Mouse (Mus musculus): Measurements from ENCODE around the gene Snrnp70. TPM values are rescaled to one million over a fixed set of nuclear protein-coding genes. Genes with fewer than 3 reads are reported as not detected.
A peak's percentile ranks its signal among the peaks of the same experiment; 100 is the strongest.

Gene Snrnp70
- polyA plus RNA-seq, 1 experiment: 515 TPM

GRCm38 (mm10) chr7:45412421-45412820 lies 16.9 kb upstream of the Snrnp70 start:
- Histone ChIP-seq H3K9me3 (no peaks in the 10 kb centered on the region; the same call in 1 of the 2 replicates), H3K4me3 (replicated peaks) (no peak overlapping the region), H3K4me1 (peaks cover 44% of the 10 kb centered on the region), H3K36me3 (replicated peaks; ENCODE audit: low read length) (no peaks in the 10 kb centered on the region), H3K27me3 (replicated peaks) (peaks cover 95% of the 10 kb centered on the region)
- TF ChIP-seq GATA1 (IDR thresholded peaks at IDR 0.05; ENCODE audit: borderline replicate concordance, low read length) (no peak), FLI1 (IDR thresholded peaks at IDR 0.05; ENCODE audit: low read length) (no peak)

DNA sequence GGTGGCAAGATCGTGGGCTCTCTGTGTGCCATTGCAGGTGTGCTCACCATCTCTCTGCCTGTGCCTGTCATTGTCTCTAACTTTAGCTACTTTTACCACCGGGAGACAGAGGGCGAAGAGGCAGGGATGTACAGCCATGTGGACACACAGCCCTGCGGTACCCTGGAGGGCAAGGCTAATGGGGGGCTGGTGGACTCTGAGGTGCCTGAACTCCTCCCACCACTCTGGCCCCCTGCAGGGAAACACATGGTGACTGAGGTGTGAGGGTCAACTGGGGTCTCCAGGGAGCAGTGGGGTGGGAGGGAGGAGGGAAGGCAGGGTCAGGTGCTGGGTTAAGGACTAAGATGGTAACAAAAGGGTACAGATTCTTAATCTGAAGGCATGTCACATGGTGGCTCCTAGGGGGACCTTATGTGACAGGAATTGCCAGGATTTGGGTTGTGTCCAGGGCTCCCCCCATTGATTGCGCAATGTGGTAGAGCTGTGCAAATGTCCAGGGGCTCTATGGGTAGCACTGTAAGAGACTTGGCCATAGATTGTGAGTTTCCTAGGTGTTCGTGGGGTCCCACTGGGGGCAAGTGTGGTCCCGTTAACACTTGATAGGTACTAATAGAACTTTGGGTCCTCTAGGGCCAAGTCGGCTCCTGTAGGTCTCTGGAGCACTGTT lies 14.1 kb upstream of the Snrnp70 start:
- H3K4me3 ChIP-seq (replicated peaks): no peak overlapping the region
- peaks cover 56% of the 10 kb centered on the region for H3K4me1 ChIP-seq
- peaks cover 92% of the 10 kb centered on the region for H3K27me3 ChIP-seq (replicated peaks)
- no peaks in the 10 kb centered on the region for H3K36me3 ChIP-seq (replicated peaks; ENCODE audit: low read length)
- no peaks in the 10 kb centered on the region; the same call in 1 of the 2 replicates for H3K9me3 ChIP-seq
- TF ChIP-seq GATA1 (IDR thresholded peaks at IDR 0.05; ENCODE audit: borderline replicate concordance, low read length) (no peak), FLI1 (IDR thresholded peaks at IDR 0.05; ENCODE audit: low read length) (no peak)

DNA sequence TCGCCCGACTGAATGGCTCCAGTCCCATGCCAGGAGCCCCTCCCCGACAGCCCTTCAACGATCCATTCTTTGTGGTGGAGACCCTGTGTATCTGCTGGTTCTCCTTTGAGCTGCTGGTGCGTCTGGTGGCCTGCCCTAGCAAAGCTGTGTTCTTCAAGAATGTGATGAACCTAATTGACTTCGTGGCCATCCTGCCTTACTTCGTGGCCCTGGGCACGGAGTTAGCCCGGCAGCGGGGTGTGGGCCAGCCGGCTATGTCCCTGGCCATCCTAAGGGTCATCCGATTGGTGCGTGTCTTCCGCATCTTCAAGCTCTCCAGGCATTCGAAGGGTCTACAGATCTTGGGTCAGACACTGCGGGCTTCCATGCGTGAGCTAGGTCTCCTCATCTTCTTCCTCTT lies 13.4 kb upstream of the Snrnp70 start:
- no peaks in the 10 kb centered on the region; the same call in 1 of the 2 replicates for H3K9me3 ChIP-seq
- peaks cover 85% of the 10 kb centered on the region for H3K27me3 ChIP-seq (replicated peaks)
- no peaks in the 10 kb centered on the region for H3K36me3 ChIP-seq (replicated peaks; ENCODE audit: low read length)
- TF ChIP-seq FLI1 (IDR thresholded peaks at IDR 0.05; ENCODE audit: low read length) (no peak), GATA1 (IDR thresholded peaks at IDR 0.05; ENCODE audit: borderline replicate concordance, low read length) (no peak)
- no peak overlapping the region for H3K4me3 ChIP-seq (replicated peaks)
- H3K4me1 ChIP-seq: peaks cover 49% of the 10 kb centered on the region

DNA sequence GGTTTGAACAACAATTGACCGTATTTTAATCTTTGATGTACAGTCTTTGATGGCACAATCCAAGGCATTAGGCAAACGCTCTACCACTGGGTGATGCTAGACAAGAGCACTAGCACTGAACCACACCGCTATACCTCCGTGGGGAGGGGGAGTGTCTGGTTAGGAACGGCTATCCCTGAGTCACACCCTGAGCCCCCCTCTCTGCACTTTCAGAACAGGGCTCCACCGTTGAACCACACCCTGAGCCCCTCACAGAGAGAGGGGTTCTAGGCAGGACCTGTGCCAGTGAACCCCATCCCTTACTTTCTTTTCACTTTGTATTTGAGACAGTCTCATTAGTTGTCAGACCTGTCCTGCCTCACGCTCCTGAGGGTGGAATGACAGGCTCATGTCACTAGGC lies 12.8 kb upstream of the Snrnp70 start:
- Histone ChIP-seq H3K36me3 (replicated peaks; ENCODE audit: low read length) (no peaks in the 10 kb centered on the region), H3K9me3 (no peaks in the 10 kb centered on the region; the same call in 1 of the 2 replicates), H3K27me3 (replicated peaks) (peaks cover 79% of the 10 kb centered on the region), H3K4me3 (replicated peaks) (no peak overlapping the region), H3K4me1 (peaks cover 43% of the 10 kb centered on the region)
- TF ChIP-seq GATA1 (IDR thresholded peaks at IDR 0.05; ENCODE audit: borderline replicate concordance, low read length) (no peak), FLI1 (IDR thresholded peaks at IDR 0.05; ENCODE audit: low read length) (no peak)

DNA sequence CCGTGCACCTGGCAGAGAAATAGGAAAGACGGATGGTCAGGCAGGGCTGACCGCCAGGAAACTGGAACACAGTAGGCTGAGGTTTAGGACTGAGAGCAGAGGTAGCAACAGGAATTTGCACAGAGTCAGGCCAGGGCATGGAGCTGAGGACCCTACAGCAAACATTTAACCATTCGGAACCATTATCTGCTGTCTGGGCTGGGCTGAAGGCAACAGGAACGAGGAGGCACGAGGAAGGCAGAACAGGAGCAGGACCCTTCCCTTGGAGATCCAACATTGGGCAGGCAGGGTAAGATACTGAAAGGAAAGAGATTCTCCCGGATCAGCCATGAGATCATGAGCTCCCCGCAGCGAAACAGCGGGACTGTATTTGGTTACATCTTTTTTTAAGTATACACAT lies 12.3 kb upstream of the Snrnp70 start:
- no peak for TF ChIP-seq FLI1 (IDR thresholded peaks at IDR 0.05; ENCODE audit: low read length)
- no peak overlapping the region for H3K4me3 ChIP-seq (replicated peaks)
- peaks cover 78% of the 10 kb centered on the region for H3K27me3 ChIP-seq (replicated peaks)
- no peaks in the 10 kb centered on the region for H3K36me3 ChIP-seq (replicated peaks; ENCODE audit: low read length)
- peaks cover 39% of the 10 kb centered on the region for H3K4me1 ChIP-seq
- no peaks in the 10 kb centered on the region; the same call in 1 of the 2 replicates for H3K9me3 ChIP-seq

DNA sequence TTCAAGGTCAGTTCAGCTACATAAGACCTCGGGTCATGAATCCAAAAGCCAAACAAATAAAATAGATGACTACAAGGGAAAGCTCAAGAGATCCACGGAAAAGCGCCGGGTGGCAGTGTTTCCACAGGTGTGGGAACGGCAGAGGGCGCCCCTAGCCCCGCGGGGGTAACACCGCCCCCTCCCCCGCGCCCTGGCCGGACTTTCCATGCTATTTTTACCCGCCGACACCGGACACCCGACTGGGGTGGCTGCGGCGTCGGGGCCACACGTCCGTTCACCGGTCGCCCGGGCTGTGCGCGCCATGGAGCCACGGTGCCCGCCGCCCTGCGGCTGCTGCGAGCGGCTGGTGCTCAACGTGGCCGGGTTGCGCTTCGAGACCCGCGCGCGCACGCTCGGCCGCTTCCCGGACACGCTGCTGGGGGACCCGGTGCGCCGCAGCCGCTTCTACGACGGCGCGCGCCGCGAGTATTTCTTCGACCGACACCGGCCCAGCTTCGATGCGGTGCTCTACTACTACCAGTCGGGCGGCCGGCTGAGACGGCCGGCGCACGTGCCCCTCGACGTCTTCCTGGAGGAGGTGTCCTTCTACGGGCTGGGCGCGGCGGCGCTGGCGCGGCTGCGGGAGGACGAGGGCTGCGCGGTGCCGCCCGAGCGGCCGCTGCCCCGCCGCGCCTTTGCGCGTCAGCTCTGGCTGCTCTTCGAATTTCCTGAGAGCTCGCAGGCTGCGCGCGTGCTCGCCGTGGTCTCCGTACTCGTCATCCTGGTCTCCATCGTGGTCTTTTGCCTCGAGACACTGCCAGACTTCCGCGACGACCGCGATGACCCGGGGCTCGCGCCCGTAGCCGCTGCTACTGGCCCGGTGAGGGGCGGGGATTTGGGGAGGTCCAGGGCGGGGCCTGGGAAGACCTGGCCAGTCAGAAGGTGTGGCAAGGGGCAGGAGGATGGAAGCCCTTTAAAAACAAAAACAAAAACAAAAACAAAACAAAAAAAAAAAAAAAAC lies 10.9 kb upstream of the Snrnp70 start:
- peaks cover 35% of the 10 kb centered on the region for H3K4me1 ChIP-seq
- peaks cover 81% of the 10 kb centered on the region for H3K27me3 ChIP-seq (replicated peaks)
- H3K4me3 ChIP-seq (replicated peaks): peak overlapping the region; percentile 91
- TF ChIP-seq FLI1 (IDR thresholded peaks at IDR 0.05; ENCODE audit: low read length): no peak
- no peak for TF ChIP-seq GATA1 (IDR thresholded peaks at IDR 0.05; ENCODE audit: borderline replicate concordance, low read length)
- peaks cover 3% of the 10 kb centered on the region; the same call in 1 of the 2 replicates for H3K9me3 ChIP-seq
- no peaks in the 10 kb centered on the region for H3K36me3 ChIP-seq (replicated peaks; ENCODE audit: low read length)

GRCm38 (mm10) chr7:45405091-45406075 lies 9.8 kb upstream of the Snrnp70 start, which contains the start of gene Kcna7:
Kcna7 (plus strand) TSS chr7:45405653.
- no peak for TF ChIP-seq GATA1 (IDR thresholded peaks at IDR 0.05; ENCODE audit: borderline replicate concordance, low read length)
- TF ChIP-seq FLI1 (IDR thresholded peaks at IDR 0.05; ENCODE audit: low read length): no peak
- H3K4me3 ChIP-seq (replicated peaks): peak within 1 kb of the TSS; percentile 91
- H3K4me1 ChIP-seq: peaks cover 35% of the 10 kb centered on the region
- peaks cover 3% of the 10 kb centered on the region; the same call in 1 of the 2 replicates for H3K9me3 ChIP-seq
- H3K27me3 ChIP-seq (replicated peaks): peaks cover 71% of the 10 kb centered on the region
- no peaks in the 10 kb centered on the region for H3K36me3 ChIP-seq (replicated peaks; ENCODE audit: low read length)

DNA sequence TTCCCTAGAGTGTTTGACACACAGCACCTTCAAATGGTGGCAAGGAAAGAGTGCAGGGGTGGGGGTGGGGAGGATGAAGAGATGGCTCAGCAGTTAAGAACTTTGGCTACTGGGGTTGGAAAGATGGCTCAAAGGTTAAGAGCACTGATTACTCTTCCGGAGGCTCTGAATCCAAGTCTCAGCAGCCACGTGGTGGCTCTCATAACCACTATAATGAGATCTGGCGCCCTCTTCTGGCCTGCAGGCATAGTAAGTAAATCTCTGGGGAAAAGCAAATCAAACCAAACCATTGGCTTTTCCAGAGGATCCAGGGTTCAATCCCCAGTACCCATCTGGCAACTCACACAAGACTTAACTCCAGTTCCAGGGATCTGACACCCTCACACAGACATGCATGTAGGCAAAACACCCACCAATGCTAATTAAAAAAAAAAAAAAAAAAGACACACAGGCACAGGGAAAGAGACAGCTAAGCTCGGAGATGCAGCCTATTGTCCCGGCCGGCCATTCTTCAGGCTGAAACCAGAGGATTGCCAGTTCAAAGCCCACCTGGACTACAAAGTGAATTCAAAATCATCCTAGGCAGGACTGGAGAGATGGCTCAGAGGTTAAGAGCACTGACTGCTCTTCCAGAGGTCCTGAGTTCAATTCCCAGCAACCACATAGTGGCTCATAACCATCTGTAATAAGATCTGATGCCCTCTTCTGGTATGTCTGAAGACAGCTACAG lies 8.2 kb upstream of the Snrnp70 start:
- Histone ChIP-seq H3K9me3 (peaks cover 3% of the 10 kb centered on the region; the same call in 1 of the 2 replicates), H3K36me3 (replicated peaks; ENCODE audit: low read length) (no peaks in the 10 kb centered on the region), H3K4me1 (peaks cover 34% of the 10 kb centered on the region), H3K4me3 (replicated peaks) (no peak overlapping the region), H3K27me3 (replicated peaks) (peaks cover 55% of the 10 kb centered on the region)
- TF ChIP-seq GATA1 (IDR thresholded peaks at IDR 0.05; ENCODE audit: borderline replicate concordance, low read length): no peak
- no peak for TF ChIP-seq FLI1 (IDR thresholded peaks at IDR 0.05; ENCODE audit: low read length)
